Mouse (Mus musculus) kidney, postnatal 4 days (tissue): Measurements from ENCODE around the gene Onecut3.

ENCODE experiments used
- DNase-seq, 2 experiments: peaks; one replicate each; pipeline ENCODE4 v3.0.0; 2021; ENCODE audit warnings: mixed read lengths in 2 of 2

Onecut3 gene

DNA sequence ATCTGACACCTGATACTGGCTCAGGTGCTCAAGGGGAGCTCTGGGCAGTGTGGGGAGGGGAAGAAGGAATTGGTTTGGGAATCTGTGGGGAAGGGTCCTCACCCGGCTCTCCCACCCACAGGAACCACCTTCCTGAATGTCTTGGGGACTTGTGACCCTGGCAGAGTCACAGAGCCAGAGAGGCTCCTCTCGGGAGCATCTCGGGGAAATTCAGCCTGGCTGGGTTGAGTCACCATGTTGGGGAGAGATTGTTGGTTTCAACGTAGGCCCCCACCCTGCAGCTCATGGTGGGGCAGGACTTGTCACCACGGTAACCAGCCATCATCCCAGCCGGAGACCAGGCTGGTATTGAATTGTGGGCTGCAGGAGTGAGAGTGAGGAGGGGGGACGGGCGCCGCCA, 10.1 kb downstream of the Onecut3 start:
- no peak for DNase-seq

DNA sequence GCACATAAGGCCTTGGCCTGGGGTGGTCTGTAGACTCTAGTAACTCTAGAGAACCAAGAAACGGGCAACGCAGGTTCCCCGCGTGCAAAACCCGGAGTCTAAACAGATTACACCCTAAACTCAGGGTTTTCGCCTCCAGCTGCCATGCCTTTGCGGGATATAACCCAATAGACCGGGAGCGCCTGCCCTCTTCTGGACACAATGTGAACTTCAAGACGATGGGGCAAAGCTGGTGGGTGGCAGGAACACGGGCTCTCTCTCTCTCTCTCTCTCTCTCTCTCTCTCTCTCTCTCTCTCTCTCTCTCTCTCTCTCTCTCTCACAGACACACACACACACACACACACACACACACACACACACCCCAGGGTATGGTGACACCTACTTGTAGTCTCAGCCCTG, 11.6 kb downstream of the Onecut3 start:
- DNase-seq, result peak; percentile 85

DNA sequence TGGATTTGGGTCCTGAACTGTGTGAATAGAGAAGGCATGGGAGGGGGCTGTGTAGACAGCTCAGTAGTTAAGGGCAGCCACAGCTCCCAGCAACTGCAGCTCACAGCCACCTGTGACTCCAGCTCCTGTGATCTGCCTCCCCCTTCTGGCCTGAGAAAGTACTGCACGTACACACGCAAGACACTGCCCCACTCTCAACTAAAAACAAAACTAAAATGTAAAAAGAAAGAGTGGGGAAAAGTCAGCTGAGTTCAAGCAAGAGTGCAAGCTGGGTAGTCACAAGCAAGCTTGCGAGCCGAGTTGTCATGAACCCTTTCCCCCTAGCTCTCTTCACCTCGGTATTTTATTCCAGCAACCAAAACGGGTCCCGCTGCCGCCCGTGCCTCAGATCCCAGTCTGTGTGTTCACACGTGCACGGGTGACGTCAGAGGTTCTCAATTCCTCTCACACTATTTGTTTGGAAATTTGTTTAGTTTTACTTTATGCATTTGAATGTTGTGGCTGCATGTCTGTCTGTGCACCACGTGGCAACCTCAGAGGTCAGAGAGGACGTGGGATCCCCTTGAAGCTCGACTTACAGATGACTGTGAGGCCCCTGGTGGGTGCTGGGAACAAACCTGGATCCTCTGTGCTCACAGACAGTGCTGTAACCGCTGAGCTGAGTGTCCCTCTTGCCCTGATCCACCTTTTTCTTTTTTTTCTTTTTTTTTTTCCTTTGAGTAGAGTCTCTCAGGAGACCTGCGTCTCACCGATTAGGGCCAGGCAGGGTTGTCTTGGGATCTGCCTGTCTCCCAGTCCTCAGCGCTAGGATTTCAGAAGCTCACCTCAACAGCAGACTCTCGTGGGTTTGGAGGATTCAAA, 15.0 kb downstream of the Onecut3 start:
- peak; percentile 91 to 92 for DNase-seq

DNA sequence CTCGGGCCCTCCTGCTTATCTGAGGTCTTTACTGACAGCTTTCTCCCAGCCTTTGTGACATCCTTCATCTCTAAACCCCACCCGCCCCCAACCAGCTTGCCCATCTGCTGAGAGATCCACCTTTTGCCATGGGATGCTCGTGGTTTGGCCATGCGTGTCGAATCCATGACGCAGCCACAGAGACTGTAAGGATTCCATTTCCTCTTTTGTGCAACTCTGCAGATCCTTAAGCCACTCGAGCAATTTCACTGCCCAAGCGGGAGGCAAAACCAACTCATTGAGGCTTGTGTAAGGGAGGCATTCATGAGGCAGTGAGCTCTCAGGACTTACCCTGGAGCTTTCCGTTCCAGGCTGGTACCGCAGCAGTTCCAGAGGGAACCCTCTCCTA, 15.6 kb downstream of the Onecut3 start:
- no peak for DNase-seq

- DNase-seq, result no peak
Observed at GRCm38 (mm10) chr10:80513739-80514138, 19.1 kb downstream of the Onecut3 start.

DNA sequence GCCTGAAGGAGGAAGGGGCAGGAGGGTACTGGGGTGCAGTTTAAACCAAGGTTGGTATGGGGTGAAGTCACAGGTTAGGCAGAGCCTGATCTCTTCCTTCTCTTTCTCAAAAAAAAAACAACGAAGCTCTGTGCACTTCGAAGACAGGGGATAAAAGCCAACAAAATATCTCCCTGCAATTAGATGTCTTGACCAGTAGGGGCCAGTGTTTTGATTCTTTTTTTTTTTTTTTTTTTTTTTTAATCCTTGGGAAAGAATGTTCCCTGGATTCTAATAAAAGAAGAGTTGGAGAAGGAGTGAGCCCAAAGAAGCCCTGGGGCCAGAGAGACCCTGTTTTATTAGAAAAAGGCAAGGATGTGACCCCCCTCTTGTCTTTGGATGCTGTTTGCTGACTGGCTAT, 24.7 kb downstream of the Onecut3 start:
- no peak for DNase-seq

DNA sequence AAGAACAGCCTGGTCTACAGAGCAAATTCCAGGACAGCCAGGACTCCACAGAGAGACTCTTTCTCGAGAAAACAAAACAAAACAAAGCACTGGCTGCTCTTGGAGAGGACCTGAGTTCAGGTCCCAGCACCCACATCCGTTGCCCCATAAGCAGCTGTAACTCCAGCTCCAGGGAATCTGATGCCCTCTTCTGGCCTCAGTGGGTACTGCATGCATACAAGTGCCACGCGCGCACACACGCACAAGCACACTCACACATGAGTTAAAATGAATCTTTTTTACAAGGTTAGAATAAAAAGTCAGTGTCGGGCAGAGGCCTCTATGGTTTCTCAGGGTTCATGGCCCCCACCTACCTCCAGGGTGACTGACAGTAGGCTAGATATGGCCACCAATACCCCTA, 28.7 kb downstream of the Onecut3 start:
- DNase-seq, result peak in 1 of 2 experiments; percentile 20

GRCm38 (mm10) chr10:80526172-80526571, 31.5 kb downstream of the Onecut3 start:
- peak; percentile 27 to 53 for DNase-seq

- DNase-seq, result no peak
Observed at GRCm38 (mm10) chr10:80532783-80533182, 38.1 kb downstream of the Onecut3 start.

DNA sequence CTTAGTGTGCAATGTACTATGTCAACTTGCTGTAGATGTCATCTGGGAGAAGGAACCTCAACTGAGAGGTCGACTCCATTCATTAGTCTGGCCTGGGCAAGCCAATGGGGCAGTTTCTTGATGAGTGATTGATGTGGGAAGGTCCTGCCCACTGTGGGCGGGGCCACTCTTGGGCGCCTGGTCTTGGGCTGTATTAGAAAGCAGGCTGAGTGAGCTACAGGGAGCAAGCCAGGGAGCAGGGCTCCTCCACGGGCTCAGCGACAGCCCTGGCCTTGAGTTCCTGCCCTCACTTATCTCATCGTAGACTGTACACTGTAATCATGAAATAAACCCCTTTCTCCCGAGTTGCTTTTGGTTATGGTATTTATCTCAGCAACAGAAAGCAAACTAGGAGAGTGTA, 39.1 kb downstream of the Onecut3 start:
- DNase-seq, result peak; percentile 42 to 69

GRCm38 (mm10) chr10:80535071-80535470, 40.4 kb downstream of the Onecut3 start:
- DNase-seq, result peak; percentile 40 to 43

- DNase-seq, result peak; percentile 42 to 61
Observed at GRCm38 (mm10) chr10:80535711-80536110, 41.1 kb downstream of the Onecut3 start.

DNA sequence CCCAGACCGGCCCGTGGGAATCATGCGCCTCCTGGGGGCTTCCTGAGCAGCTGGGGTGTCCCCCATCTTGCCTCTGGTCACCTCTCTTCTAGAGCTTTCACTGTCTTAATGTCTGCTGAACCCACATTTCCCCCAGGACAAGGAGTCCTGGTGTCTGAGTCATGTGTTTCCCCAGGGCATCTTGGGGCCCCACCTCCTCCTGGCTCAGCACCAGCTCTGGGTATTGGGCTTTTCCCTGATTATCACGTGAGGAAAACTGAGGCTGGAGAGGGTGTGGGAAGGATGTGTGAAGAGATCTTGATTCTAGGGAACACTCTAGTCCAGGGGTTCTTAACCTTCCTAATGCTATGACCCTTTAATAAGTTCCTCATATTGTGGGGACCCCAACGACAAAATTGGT, 43.5 kb downstream of the Onecut3 start:
- no peak for DNase-seq

- DNase-seq, result peak; percentile 92 to 96
Observed at GRCm38 (mm10) chr10:80538710-80539394, 44.2 kb downstream of the Onecut3 start, which contains the start of gene Atp8b3. Gene Atp8b3, minus strand, starts transcription at chr10:80539124.

DNA sequence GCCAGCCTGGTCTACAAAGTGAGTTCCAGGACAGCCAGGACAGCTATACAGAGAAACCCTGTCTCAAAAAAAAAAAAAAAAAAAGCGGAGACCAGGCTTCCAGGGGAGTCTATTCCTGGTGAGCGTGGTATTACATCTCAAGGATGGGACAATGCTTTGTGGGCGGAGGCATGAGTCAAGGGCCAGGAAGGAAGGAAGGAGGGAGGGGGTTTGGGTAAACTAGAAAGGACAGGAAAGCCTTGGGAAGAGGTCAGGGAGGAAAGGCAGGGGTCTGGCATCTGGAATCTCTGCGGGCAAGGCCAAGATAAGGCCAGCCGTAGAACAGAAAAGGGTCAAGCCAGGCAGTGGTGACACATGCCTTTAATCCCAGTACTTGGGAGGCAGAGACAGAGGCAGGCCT, 44.9 kb downstream of the Onecut3 start:
- no peak for DNase-seq

DNA sequence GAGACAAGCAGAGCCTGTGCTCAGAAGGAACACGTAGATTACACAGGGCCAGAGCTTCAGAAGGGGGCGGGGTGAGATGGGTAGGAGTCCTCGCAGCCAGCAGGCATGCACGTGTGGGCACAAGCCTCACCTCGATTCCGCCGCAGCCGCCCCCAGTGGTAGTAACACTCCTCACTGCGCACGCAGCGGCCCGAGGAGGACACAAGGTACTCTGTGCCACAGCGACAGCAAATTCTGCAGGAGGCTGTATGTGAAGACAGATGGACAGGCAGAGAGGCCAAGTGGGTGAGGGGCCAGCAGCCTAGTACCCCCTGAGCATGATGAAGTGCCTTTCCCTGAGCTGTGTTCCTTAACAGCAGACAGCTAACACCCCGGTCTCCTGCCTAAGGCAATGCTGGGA, 49.2 kb downstream of the Onecut3 start:
- DNase-seq, result no peak

DNA sequence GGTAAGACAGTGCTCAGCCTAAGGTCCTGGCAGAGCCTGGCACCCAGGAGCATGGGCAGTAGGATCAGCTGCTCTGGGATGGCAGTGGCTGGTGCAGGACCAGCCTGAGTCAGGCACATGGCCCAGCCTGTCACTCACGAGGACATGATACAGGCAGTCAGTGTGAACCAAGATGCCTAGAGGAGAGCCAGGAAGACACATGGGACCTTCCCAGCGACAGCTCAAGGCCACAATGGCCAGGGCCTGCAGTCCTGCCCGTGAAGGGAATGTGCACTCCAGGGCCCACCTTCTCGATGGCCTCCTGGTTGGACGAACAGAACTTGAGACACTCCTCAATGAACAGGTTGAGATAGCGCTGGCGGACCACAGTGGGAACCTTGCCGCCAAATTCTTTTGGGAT, 51.0 kb downstream of the Onecut3 start:
- DNase-seq, result no peak

- no peak for DNase-seq
Observed at GRCm38 (mm10) chr10:80546945-80547344, 52.3 kb downstream of the Onecut3 start.

- no peak for DNase-seq
Observed at GRCm38 (mm10) chr10:80547539-80547938, 52.9 kb downstream of the Onecut3 start.

GRCm38 (mm10) chr10:80548428-80549006, 53.9 kb downstream of the Onecut3 start:
- DNase-seq, result peak; percentile 82 to 86

GRCm38 (mm10) chr10:80549279-80549678, 54.6 kb downstream of the Onecut3 start:
- peak; percentile 34 to 47 for DNase-seq

DNA sequence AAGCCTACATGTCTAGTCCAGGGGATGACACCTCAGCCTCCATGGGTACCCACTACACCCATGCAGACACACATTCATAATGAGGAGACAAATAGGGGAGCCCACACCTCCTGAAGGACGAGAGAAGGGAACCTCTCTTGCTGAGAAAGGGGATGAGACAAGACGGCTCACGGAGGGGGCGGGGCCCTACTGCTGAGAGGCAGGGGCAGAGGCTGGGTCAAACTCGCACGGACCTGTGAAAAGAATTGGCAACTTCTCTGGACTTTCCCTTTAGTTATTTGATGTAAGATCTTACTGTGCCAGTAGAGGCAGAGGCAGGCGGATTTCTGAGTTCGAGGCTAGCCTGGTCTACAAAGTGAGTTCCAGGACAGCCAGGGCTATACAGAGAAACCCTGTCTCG, 57.7 kb downstream of the Onecut3 start:
- no peak for DNase-seq

- DNase-seq, result no peak
Observed at GRCm38 (mm10) chr10:80553575-80553974, 58.9 kb downstream of the Onecut3 start.

- DNase-seq, result no peak
Observed at GRCm38 (mm10) chr10:80553997-80554396, 59.4 kb downstream of the Onecut3 start.
